Mouse (Mus musculus) intestine, embryonic 14.5 days (tissue): ENCODE measurements around the gene Gpr87. TPM values are rescaled to one million over a fixed set of nuclear protein-coding genes. Genes with fewer than 3 reads are reported as not detected.
A peak's percentile ranks its signal among the peaks of the same experiment; 100 is the strongest.

Source experiments
- ATAC-seq: fragments of 200-750 bp; cut with Nextera tagmentation; replicated peaks from 2 replicates; pipeline ENCODE4 v1.8.0; 2017; ENCODE audit warnings: low read depth, moderate number of reproducible peaks, moderate TSS enrichment, moderate library complexity; ENCODE audit not compliant: low FRiP score, low TSS enrichment
- DNase-seq: peaks from one replicate; pipeline ENCODE4 v3.0.0-alpha.2; 2018; ENCODE audit warnings: low spot score
- H3K27ac ChIP-seq: fragments of 300-500 bp; sonication (generic); 2 replicates; pipeline ENCODE4 v1.5.1; 2014; ENCODE audit warnings: low read depth, mild to moderate bottlenecking, control low read depth
- H3K27me3 ChIP-seq: fragments of 300-500 bp; sonication (generic); replicated peaks from 2 replicates; pipeline ENCODE4 v1.6.1; 2014; ENCODE audit warnings: low read length, control low read depth; ENCODE audit not compliant: control insufficient read depth, insufficient read depth
- H3K36me3 ChIP-seq: fragments of 300-500 bp; sonication (generic); 2 replicates; pipeline ENCODE4 v1.6.1; 2014; ENCODE audit warnings: low read length, control low read depth; ENCODE audit not compliant: control insufficient read depth, insufficient read depth
- H3K4me1 ChIP-seq: fragments of 300-500 bp; sonication (generic); replicated peaks from 2 replicates; pipeline ENCODE4 v1.6.1; 2014; ENCODE audit warnings: low read length, control low read depth, mixed read lengths; ENCODE audit not compliant: control insufficient read depth, insufficient read depth
- H3K4me2 ChIP-seq: fragments of 300-500 bp; sonication (generic); 2 replicates; pipeline ENCODE4 v1.6.1; 2014; ENCODE audit warnings: low read length
- H3K4me3 ChIP-seq: fragments of 300-500 bp; sonication (generic); 2 replicates; pipeline ENCODE4 v1.5.1; 2014; ENCODE audit warnings: low read depth, low read length, control low read depth, mixed read lengths
- H3K9ac ChIP-seq: fragments of 300-500 bp; sonication (generic); 2 replicates; pipeline ENCODE4 v1.6.1; 2014; ENCODE audit warnings: mild to moderate bottlenecking, low read length
- H3K9me3 ChIP-seq: fragments of 300-500 bp; sonication (generic); 2 replicates; pipeline ENCODE4 v1.6.1; 2016; ENCODE audit warnings: low read length, control low read depth; ENCODE audit not compliant: control insufficient read depth
- WGBS: fragments of 180-500 bp; shearing (Covaris S2); extraction: QIAGEN DNeasy Blood & Tissue Kit; methylation state at CpG from one replicate; pipeline ENCODE4 v1.1.7; 2014; 5-methylcytosine and 5-hydroxymethylcytosine counted together
- polyA plus RNA-seq: library from polyadenylated mRNA; unstranded; fragments of >200 nt; fragmentation: Nextera tagmentation; extraction: Ambion mirVana; gene quantifications from 2 replicates; pipeline ENCODE4 v1.2.1, GENCODE M21; 2014

The Gpr87 gene
- polyA plus RNA-seq, 1 experiment from 2014 or later, result not detected

DNA sequence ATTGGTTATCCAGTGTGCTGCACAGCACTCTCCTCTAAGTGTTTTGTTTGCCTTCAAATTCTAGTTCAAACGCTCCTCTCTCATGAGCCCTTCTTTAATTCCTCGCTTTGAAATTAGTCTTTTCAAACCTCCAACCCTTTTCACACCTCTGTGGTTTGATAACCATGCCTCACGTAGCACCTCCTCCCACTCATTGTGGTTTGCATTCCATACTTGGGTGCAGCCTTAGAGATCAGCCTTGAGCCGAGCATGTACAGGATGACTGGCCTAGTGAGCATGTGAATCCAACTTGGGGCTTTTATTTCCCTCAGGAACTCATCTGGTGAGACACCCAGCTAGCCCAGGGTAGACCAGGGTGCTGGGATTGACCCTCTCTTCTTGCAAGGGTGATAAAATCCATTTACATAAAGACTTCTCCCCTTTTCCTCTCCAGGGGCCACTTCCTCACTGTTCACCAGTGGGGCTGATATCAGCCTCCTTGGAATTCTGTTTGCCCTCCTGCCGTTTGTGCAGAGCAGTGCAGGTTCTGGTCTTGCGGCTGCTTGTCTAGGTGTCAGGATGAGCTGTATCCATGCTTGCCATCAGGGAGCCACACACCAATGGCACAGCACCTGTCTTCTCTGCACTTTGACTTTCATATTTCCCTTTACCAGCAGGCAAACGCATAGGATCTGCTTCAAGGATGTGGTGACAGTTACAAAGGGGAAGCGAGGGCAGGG, 9.1 kb upstream of the Gpr87 start:
- no peaks in the 10 kb centered on the region for H3K9me3 ChIP-seq
- H3K4me2 ChIP-seq, result no peak overlapping the region
- H3K27ac ChIP-seq, result no peak overlapping the region
- ATAC-seq (no peak), DNase-seq (no peak)
- no peaks in the 10 kb centered on the region for H3K36me3 ChIP-seq
- H3K27me3 ChIP-seq, result no peaks in the 10 kb centered on the region
- no peak overlapping the region for H3K4me3 ChIP-seq
- H3K4me1 ChIP-seq, result no peaks in the 10 kb centered on the region
- H3K9ac ChIP-seq, result no peak overlapping the region
- WGBS, result 68% methylated on average over 8 of the region's 8 CpGs

DNA sequence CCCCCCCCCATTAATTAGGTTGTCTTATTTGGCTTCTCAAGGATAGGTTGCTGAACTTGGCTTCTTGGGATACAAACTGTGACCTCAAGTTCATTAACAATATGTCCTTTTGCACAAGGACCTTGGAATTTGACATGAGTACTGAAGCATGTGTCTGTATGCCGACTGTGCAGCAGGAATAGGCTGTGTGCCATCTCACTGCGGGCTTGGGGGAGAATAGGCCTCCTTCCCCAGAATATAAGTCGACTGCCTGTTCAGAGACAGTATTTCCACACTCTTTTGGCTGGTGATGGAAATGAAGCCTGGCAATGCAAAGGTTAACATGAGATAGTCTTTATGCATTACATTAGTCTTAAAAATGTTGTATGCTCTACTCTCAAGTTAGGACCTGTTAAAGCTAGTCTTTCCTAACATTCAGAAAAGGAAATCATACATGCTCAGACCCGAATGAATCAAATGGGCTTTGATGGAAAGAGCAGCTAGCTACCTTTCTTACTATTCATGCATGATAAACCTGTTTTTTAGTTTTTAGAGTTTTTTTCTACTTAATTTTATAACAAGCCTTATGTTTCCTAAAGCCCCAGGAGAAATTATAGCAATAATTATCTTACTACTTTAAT, 2.5 kb upstream of the Gpr87 start:
- H3K4me3 ChIP-seq, result no peak overlapping the region
- H3K9ac ChIP-seq, result no peak overlapping the region
- no peak overlapping the region for H3K27ac ChIP-seq
- no peaks in the 10 kb centered on the region for H3K36me3 ChIP-seq
- no peak for ATAC-seq
- 84% methylated on average over 4 of the region's 4 CpGs for WGBS
- peak; percentile 38 for DNase-seq
- H3K4me1 ChIP-seq, result no peaks in the 10 kb centered on the region
- H3K4me2 ChIP-seq, result no peak overlapping the region
- H3K27me3 ChIP-seq, result no peaks in the 10 kb centered on the region
- H3K9me3 ChIP-seq, result no peaks in the 10 kb centered on the region

DNA sequence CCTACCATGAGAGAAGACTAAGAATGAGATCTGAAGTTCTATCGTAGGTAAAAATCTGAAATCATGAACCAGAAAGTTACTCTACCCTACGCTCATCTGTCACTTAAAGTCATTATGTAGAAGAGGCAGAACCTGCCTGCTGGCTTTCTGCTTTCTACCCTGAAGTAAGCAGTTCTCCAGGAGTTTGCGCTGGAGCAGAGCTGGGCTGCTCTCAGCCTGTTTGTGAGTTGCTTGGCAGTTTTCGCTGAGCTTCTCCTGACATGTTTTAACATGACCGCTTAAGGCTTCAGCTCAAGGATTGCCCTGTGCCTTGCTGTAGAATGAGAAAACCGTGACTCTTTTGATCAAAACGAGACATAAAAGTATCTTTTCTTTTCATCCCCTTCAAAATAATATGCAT, 805 bp downstream of the Gpr87 start:
- no peaks in the 10 kb centered on the region for H3K4me1 ChIP-seq
- WGBS, result 86% methylated on average over 7 of the region's 7 CpGs
- H3K9ac ChIP-seq, result no peak overlapping the region
- no peaks in the 10 kb centered on the region for H3K27me3 ChIP-seq
- no peak overlapping the region for H3K27ac ChIP-seq
- H3K9me3 ChIP-seq, result no peaks in the 10 kb centered on the region
- no peaks in the 10 kb centered on the region for H3K36me3 ChIP-seq
- DNase-seq, result no peak
- H3K4me2 ChIP-seq, result no peak overlapping the region
- ATAC-seq, result no peak
- H3K4me3 ChIP-seq, result no peak overlapping the region

DNA sequence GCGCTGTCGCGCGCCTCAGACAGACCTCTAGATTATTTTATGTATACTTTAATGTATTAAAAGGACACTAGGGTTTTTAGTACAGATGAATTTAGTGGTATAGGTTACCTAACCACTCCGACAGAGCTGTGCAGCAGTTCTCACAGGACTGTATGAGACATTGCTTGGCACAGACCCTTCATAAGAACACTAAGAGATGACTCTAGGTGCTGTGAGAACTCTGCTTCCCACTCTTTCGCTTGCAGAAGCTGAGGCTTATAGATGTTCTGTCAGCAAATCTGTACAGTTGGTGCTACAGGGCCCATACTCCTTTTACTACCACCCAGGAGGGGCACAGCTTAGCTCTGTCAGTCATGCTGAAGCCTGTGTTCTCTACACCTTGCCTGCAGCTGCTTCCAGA, 3.2 kb downstream of the Gpr87 start:
- Histone ChIP-seq H3K27ac (no peak overlapping the region), H3K36me3 (no peaks in the 10 kb centered on the region), H3K4me2 (no peak overlapping the region), H3K9me3 (no peaks in the 10 kb centered on the region), H3K4me1 (no peaks in the 10 kb centered on the region), H3K4me3 (no peak overlapping the region), H3K9ac (no peak overlapping the region), H3K27me3 (no peaks in the 10 kb centered on the region)
- WGBS, result 94% methylated on average over 6 of the region's 6 CpGs
- ATAC-seq (no peak), DNase-seq (peak; percentile 46)

DNA sequence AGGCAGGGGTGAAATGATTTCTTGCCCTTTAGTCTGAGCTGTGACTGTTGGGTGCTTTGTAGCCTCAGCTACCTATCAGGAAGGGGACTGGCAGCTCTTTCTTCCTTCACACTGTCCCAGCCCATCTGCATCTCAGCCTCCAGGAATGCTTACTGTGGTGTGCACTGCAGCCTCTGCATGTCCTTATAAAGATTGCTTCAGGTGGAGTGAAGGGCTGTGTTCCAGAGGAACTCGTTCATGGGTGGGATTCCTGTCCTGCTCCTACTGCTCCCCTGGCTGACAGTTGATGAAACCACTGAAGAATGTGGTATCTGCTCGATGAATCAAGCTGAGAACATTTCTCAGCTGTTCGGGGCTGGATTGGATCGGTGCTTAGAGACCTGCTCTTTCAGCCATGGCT, 7.6 kb downstream of the Gpr87 start:
- DNase-seq, result no peak
- Histone ChIP-seq H3K36me3 (no peaks in the 10 kb centered on the region), H3K9ac (no peak overlapping the region), H3K9me3 (no peaks in the 10 kb centered on the region), H3K27ac (no peak overlapping the region), H3K4me2 (no peak overlapping the region), H3K4me1 (no peaks in the 10 kb centered on the region), H3K27me3 (no peaks in the 10 kb centered on the region), H3K4me3 (no peak overlapping the region)
- no peak for ATAC-seq
- WGBS, result 73% methylated on average over 4 of the region's 4 CpGs

DNA sequence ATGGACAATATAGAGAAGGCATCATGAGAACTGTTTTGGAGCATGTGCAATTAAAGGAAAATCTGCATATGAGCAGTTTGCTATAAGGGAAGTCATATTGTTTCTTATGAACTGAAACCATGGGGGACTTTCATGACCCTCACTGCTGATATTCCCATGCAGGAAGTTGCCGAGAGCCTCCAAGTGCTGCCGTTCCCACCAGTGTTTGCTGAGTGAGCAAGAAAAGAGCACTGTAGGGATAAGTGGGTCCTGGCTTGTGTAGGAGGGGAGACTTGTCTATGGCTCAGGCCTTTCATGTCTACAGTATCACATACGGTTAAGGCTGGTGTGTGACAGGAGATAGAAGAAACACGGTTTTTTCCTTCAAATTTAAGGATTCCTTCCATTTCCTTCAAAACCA, 9.2 kb downstream of the Gpr87 start:
- Histone ChIP-seq H3K4me2 (no peak overlapping the region), H3K9me3 (no peaks in the 10 kb centered on the region), H3K36me3 (no peaks in the 10 kb centered on the region), H3K27me3 (no peaks in the 10 kb centered on the region), H3K9ac (no peak overlapping the region), H3K27ac (no peak overlapping the region), H3K4me1 (no peaks in the 10 kb centered on the region), H3K4me3 (no peak overlapping the region)
- ATAC-seq (no peak), DNase-seq (peak; percentile 24)
- 79% methylated on average over 4 of the region's 4 CpGs for WGBS

DNA sequence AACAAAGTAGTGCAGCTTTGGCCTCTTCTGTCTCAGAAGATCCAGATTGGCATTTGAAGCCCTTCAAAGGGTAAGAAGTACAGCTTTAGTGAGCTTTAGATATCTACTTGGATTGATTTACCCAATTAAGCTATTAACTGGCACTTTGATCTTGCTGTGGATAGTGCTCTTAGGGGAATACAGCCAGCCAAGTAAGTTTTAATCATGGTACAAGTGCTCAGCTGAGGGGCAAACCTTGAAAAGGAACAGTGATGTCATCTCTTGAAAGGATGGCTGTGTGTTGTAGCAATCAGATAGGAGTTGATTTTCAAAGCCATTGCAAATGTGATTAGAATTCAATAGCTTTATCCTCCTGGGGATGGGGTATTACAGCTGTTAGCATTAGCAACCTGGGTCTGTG, 12.8 kb downstream of the Gpr87 start:
- H3K27me3 ChIP-seq, result no peaks in the 10 kb centered on the region
- no peak overlapping the region for H3K27ac ChIP-seq
- H3K4me1 ChIP-seq, result no peaks in the 10 kb centered on the region
- ATAC-seq (no peak), DNase-seq (no peak)
- no peak overlapping the region for H3K4me2 ChIP-seq
- H3K4me3 ChIP-seq, result no peak overlapping the region
- H3K9ac ChIP-seq, result no peak overlapping the region
- no peaks in the 10 kb centered on the region for H3K9me3 ChIP-seq
- no peaks in the 10 kb centered on the region for H3K36me3 ChIP-seq

DNA sequence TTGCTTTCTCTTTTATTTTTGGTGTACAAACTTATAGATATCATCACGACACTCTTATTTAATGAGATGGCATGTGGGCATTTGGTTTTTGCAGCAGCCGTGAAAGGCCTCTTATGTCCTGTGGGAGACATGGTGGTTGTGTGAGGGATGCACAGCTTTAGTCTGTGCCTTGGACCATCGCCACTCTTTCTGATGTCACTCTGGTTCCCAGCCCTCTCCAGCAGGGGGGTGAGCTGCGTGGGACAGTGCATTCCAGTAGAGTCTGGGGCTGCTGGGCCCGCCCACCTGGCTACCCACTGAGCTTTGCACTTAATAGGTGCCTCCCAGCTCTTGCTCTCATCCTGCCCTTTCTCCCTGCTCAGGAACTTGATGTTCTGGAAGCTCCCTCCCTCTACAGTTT, 13.8 kb downstream of the Gpr87 start:
- no peaks in the 10 kb centered on the region for H3K27me3 ChIP-seq
- no peaks in the 10 kb centered on the region for H3K9me3 ChIP-seq
- WGBS, result 73% methylated on average over 5 of the region's 5 CpGs
- no peaks in the 10 kb centered on the region for H3K4me1 ChIP-seq
- H3K36me3 ChIP-seq, result no peaks in the 10 kb centered on the region
- no peak overlapping the region for H3K4me3 ChIP-seq
- ATAC-seq (no peak), DNase-seq (peak; percentile 27)
- no peak overlapping the region for H3K9ac ChIP-seq
- no peak overlapping the region for H3K4me2 ChIP-seq
- no peak overlapping the region for H3K27ac ChIP-seq

DNA sequence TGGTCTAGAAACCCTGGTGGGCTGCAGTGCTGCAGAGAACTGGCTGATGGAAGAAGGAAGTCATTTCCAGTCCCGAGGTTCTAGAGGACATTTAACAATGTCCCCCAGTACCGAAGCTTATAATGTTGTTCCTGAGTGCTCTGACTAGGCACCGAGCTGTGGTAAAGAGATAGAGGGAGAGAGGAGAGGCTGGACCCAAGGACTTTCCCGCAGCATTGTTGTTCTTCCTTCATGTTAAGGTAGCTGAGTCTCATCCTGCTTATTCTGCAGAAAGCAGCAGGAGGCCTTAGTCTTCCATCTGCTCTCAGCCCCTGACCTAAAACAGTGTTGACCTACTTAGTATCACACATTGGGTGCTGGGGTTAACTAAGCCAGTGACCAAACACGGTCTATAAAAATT, 18.0 kb downstream of the Gpr87 start:
- no peak overlapping the region for H3K27ac ChIP-seq
- no peaks in the 10 kb centered on the region for H3K4me1 ChIP-seq
- H3K27me3 ChIP-seq, result no peaks in the 10 kb centered on the region
- H3K36me3 ChIP-seq, result no peaks in the 10 kb centered on the region
- ATAC-seq (no peak), DNase-seq (no peak)
- no peak overlapping the region for H3K9ac ChIP-seq
- no peaks in the 10 kb centered on the region for H3K9me3 ChIP-seq
- no peak overlapping the region for H3K4me3 ChIP-seq
- WGBS, result 78% methylated on average over 5 of the region's 5 CpGs
- H3K4me2 ChIP-seq, result no peak overlapping the region
